Mouse (Mus musculus) heart, postnatal 0 days (tissue): ENCODE results near the gene Def6.

Experiments used
- CTCF ChIP-seq: IDR thresholded peaks from 2 replicates; pipeline ENCODE4 v1.5.1; 2016; ENCODE audit warnings: antibody characterized with exemption, control low read depth, low read depth
- EP300 ChIP-seq: IDR thresholded peaks from 2 replicates; pipeline ENCODE4 v1.6.1; 2016; ENCODE audit warnings: antibody characterized with exemption, low read depth

DNA sequence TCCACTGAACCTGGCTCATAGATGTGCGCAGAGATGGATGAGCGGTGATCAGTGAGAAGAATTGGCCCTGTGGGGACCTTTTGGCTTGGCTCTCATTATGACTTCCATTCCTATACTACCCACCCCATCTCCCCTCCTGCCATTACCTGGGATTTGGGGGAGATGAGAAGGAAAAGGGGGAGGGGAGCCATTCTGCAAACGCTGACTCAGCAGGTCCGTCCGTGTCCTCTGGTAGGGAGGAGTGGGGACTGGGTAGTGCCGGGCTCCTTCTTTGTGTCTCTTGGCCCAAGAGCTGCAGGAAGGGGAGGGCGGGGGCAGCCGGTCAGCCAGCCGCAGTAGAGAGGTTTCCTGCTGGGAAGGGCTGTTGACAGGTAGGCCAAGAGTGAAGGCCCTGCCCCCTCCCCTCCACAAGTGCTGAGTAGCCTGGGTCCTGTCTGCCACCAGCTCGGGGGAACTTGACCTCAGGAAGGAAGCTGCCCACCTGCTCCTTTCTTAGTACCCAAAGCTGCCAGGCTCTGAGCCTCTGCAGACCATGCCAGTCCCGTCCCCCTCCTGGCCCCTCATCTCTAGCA lies 46.2 kb upstream of the Def6 start:
- TF ChIP-seq CTCF (no peak), EP300 (no peak)
